Mouse (Mus musculus) embryonic fibroblast, embryonic 13.5 days (primary cell): ENCODE measurements around the gene H2-M5. TPM values are rescaled to one million over a fixed set of nuclear protein-coding genes. Genes with fewer than 3 reads are reported as not detected.

Experiments used
- H3K27ac ChIP-seq: 2 replicates; pipeline ENCODE4 v1.5.1; 2012; ENCODE audit warnings: low read length, control low read depth, inconsistent platforms; ENCODE audit not compliant: insufficient read depth
- H3K4me1 ChIP-seq: 2 replicates; pipeline ENCODE4 v1.6.1; 2011; ENCODE audit warnings: low read length; ENCODE audit not compliant: control insufficient read depth, insufficient read depth
- H3K4me3 ChIP-seq: 2 replicates; pipeline ENCODE4 v1.5.1; 2011; ENCODE audit warnings: mild to moderate bottlenecking, control low read depth, low read length; ENCODE audit not compliant: insufficient read depth
- CTCF ChIP-seq: IDR thresholded peaks from 2 replicates; pipeline ENCODE4 v1.5.1; 2011; ENCODE audit warnings: mild to moderate bottlenecking, control low read depth, low read length, moderate library complexity, borderline replicate concordance; ENCODE audit not compliant: insufficient read depth
- POLR2A ChIP-seq: IDR thresholded peaks from 2 replicates; pipeline ENCODE4 v1.6.1; 2011; ENCODE audit warnings: low read depth, mild to moderate bottlenecking, control low read depth, low read length, moderate library complexity
- polyA plus RNA-seq: library from polyadenylated mRNA; stranded (reverse); fragments of >200 nt; gene quantifications from 2 replicates; pipeline ENCODE4 v1.2.4, GENCODE M21; 2011; ENCODE audit warnings: low read depth; ENCODE audit not compliant: missing spikeins, insufficient read length

H2-M5 gene
- polyA plus RNA-seq, 1 experiment: 0.51 TPM

DNA sequence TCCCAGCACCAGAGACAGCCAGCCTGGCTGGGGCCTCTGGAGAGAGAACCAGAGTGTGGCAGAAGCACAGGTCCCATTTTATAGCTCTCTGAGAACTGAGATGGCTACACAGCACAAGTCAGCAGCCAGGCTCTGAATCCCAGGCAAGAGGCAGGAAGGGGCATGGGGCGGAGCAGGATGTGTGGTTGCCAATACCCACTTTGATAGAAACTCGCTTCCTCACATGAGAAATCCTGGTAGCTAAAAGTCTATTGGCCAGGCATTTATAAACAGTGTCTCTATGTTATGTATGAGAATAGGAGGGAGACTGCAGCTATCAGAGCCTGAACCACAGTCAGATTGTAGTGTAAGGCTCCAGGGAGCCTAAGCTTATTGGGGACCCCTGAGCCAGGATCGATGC is 16.5 kb downstream of the H2-M5 start:
- Histone ChIP-seq H3K27ac (no peak overlapping the region), H3K4me3 (no peak overlapping the region), H3K4me1 (no peaks in the 10 kb centered on the region)
- TF ChIP-seq CTCF (no peak), POLR2A (no peak)

DNA sequence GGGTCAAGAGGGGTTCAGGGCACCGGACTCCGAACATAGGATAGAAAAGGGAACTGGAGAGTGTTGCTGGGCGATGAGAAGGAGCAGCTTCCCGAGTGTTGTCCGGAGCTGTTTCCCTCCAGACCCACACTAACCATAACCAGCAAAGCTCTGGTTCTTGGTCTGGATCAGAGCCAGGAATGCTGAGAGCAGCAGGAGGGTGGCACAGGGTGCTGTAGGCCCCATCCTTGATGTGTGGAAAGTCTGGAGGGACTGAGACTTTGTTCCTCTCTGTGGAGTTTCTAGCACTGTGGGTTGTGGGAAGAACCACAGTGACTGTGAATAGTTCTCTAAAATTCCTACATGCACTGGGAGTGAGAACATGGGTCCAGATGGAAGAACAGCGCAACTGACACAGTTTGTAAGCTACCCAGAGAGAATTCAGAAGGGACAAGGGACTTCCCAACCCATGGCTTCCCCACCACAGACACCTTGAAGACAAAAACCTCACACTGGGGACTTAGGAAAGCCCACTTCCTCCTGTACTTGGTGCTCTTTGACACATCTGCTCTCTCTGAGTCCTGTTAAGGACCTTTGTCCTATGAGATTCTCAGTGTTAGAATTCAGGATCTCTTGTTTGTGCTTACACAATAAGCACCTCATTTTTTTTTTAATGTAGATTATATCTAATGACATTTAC is 18.0 kb downstream of the H2-M5 start:
- TF ChIP-seq CTCF (no peak), POLR2A (no peak)
- H3K4me3 ChIP-seq: no peak overlapping the region
- no peak overlapping the region for H3K27ac ChIP-seq
- no peaks in the 10 kb centered on the region for H3K4me1 ChIP-seq

GRCm38 (mm10) chr17:36970316-36970890 is 18.9 kb downstream of the H2-M5 start:
- Histone ChIP-seq H3K4me3 (no peak overlapping the region), H3K27ac (no peak overlapping the region), H3K4me1 (no peaks in the 10 kb centered on the region)
- no peak for TF ChIP-seq CTCF
- TF ChIP-seq POLR2A: no peak

GRCm38 (mm10) chr17:36966875-36967274 is 22.5 kb downstream of the H2-M5 start:
- H3K4me1 ChIP-seq: no peaks in the 10 kb centered on the region
- H3K27ac ChIP-seq: no peak overlapping the region
- no peak overlapping the region for H3K4me3 ChIP-seq
- TF ChIP-seq POLR2A: no peak
- no peak for TF ChIP-seq CTCF

DNA sequence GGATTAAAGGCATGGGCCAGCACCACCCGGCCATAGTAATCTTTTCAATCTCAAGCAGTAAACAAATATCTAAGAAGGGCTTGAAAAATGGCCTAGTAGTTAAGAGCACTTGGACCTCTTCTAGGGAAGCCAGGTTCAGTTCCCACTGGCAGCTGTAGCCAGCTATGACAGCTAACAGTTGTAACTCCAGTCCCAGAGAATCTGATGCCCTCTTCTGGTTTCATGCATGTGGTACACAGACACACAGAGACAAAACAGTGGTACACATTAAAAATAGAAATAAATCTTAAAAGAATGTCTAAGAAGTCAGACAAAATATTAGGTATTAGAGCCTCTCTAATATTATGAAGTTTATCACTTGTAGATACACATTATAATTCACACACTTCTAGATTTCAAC is 28.2 kb downstream of the H2-M5 start:
- H3K27ac ChIP-seq: no peak overlapping the region
- 0 out of 2 replicates have a peak, but pooled peaks cover 3% of the 10 kb centered on the region for H3K4me1 ChIP-seq
- H3K4me3 ChIP-seq: no peak overlapping the region
- TF ChIP-seq POLR2A (no peak), CTCF (no peak)

DNA sequence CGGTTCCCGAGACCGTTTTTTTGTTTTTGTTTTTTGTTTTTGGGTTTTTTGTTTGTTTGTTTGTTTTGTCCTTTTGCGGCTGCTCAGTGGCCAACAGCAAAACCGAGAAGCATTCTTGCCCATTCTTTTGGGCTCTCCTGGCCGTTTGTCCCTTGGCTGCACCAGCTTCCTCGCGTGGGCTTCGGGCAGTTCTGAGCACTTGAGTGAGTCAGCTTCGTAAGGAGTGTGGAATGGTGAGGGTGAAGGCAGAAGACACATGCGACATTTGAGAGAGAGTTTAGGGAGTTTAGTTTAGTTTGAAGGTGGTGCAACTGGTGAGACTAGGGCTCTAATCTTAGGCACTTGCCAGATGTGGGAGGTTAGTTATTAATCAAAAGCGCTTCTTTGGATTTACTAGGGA is 30.5 kb downstream of the H2-M5 start:
- H3K4me3 ChIP-seq: peak overlapping the region; percentile 51
- TF ChIP-seq CTCF: no peak
- TF ChIP-seq POLR2A: no peak
- 0 out of 2 replicates have a peak overlapping the region, but pooled peaks have one; percentile 0 for H3K27ac ChIP-seq
- 0 out of 2 replicates have a peak, but pooled peaks cover 3% of the 10 kb centered on the region for H3K4me1 ChIP-seq

DNA sequence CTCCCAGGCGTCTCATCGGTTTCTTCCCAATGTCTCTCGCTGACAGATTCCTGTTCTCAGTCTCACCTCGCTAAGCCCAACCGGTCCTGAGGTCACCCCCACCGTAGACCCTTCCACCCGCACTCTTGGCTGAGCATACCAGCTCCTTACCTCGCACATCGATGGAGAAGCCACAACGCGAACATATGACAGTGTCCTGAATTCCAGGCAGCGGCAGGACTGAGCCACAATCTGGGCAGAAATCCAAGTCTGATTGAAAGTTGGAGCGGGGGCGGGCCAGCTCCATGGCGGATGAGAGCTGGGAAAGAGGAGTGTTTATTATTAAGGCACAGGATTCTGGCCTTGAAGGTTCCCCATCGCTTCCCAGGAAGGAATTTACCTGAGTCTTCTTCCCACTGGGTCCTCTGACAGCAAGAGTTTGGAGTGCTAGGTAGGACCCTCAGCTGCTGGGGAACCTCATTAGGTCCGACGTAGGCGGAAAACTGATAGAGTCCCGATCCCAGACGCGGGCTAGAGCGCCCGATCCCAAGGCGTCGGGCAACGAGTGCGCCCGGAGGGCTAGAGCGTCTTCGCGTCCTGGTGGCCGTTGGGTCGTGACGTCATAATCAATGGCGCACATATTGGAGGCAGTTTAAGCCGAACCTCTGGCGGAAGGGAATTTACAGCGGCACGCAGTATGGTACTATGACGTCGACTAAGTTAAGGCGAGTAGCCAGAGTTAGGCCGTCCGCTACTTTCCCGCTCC is 31.2 kb downstream of the H2-M5 start, which contains the start of the genes Znrd1 and Znrd1as:
Gene Znrd1 (minus strand): TSS at position 561 of the 745 bp plus-strand sequence.
Gene Znrd1as (plus strand): TSS at position 594 of the 745 bp plus-strand sequence.
- peak; percentile 75 for TF ChIP-seq POLR2A
- TF ChIP-seq CTCF: no peak
- peak within 1 kb of the TSS; percentile 61 for H3K27ac ChIP-seq

DNA sequence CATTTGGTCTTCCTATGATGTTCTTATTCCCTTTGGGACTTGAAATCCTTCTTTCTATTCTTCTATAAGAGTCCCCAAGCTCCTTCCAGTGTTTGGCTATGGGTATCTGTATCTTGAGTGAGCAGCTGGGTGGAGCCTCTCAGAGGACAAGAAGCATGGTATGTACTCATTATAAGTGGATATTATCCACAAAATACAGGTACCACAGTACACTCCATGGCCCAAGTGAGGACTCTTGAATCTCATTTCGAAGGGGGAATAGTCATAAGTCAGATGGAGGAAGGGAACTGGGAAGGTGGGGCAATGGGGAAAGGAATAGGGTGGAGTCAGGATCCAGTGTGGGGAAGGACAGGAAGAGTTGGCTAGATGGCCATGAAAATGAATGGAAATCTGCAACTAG is 36.3 kb downstream of the H2-M5 start:
- Histone ChIP-seq H3K4me3 (no peak overlapping the region), H3K4me1 (peaks cover 6% of the 10 kb centered on the region; the same call in 1 of the 2 replicates)
- no peak for TF ChIP-seq CTCF
- no peak for TF ChIP-seq POLR2A

More for the DNA sequence above, 31.2 kb downstream of the H2-M5 start, which contains the start of the genes Znrd1 and Znrd1as:
- Histone ChIP-seq H3K4me3 (peak within 1 kb of the TSS; percentile 60), H3K4me1 (0 out of 2 replicates have a peak, but pooled peaks cover 3% of the 10 kb centered on the region)

DNA sequence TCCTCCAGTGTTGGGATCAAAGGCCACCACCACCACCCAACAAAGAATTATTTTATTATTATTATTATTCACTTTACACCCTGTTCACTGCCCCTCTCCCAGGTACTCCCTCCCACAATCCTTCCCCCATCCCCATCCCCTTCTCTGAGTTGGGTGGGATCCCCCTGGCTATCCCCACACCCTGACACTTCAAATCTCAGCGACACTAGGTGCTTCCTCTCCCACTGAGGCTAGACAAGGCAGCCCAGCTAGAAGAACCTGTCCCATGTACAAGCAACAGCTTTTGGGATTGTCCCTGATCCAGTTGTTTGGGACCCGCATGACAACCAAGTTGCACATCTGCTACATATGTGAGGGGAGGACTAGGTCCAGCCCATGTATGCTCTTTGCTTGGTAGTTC is 36.7 kb downstream of the H2-M5 start:
- TF ChIP-seq CTCF: no peak
- TF ChIP-seq POLR2A: no peak
- peaks cover 6% of the 10 kb centered on the region; the same call in 1 of the 2 replicates for H3K4me1 ChIP-seq
- H3K4me3 ChIP-seq: no peak overlapping the region
- no peak overlapping the region for H3K27ac ChIP-seq

More for the DNA sequence above, 36.3 kb downstream of the H2-M5 start:
- no peak overlapping the region for H3K27ac ChIP-seq
